Mouse (Mus musculus): ENCODE measurements around the gene Mob3a. TPM values are rescaled to one million over a fixed set of nuclear protein-coding genes. Genes with fewer than 3 reads are reported as not detected.

Mob3a gene
- total RNA-seq, 2 experiments from 2014 or later: 4.9 to 5.5 TPM

DNA sequence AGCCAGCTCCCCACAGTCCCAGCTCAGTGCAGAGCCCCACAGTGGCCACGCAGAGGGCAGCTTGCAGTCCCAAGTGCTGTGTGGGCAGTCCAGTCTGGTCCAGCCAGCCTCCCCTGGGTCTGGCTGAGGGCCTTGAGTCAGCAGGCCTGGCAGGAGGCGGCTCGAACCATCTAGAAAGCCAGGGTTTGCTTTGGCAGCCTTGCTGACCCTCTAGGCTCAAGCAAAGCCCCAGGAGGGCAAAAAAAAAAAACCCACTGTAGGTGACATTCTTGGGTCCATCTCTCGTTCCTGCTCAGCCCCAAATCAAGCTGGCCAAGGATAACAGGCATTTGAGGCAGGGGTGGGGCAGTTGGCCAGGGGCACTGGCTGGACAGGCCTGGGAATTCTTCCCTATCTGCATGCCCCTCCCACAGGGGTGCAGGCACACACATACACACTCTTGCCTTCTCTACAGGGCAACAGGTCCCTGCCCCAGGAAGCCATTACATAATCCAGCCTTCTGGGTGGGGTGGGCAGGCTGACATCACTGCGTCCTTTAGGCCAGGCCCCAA, 27.5 kb downstream of the Mob3a start:
- TF ChIP-seq CTCF (IDR thresholded peaks at IDR 0.05): no peak
- intact Hi-C loops (cut with DNase I): no loop called here
- H3K27ac ChIP-seq: peak overlapping the region; percentile 99
- peak overlapping the region; percentile 98 for H3K4me3 ChIP-seq
- DNase-seq: peak; percentile 78

DNA sequence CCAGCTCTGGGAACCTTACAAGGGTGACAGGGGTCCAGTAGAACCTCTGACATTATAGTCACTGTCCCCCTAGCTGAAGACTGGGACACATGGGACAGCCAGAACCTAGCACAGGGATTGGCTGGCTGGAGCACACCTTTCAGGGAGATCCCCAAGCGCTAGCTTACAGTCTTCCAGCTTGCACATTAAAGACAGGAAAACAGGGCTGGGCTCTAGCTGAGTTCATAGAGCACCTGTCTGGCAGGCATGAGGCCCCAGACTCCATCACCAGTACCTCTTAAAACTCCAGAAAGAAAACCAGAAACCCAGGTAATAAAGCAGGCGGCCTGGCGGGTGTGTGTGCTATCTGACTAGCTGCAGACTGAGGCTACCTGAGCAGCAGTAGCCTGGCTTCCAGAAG, 28.1 kb downstream of the Mob3a start:
- TF ChIP-seq CTCF (IDR thresholded peaks at IDR 0.05): no peak
- peak overlapping the region; percentile 99 for H3K27ac ChIP-seq
- no peak for DNase-seq
- intact Hi-C loops (cut with DNase I): no loop called here
- H3K4me3 ChIP-seq: peak overlapping the region; percentile 98

DNA sequence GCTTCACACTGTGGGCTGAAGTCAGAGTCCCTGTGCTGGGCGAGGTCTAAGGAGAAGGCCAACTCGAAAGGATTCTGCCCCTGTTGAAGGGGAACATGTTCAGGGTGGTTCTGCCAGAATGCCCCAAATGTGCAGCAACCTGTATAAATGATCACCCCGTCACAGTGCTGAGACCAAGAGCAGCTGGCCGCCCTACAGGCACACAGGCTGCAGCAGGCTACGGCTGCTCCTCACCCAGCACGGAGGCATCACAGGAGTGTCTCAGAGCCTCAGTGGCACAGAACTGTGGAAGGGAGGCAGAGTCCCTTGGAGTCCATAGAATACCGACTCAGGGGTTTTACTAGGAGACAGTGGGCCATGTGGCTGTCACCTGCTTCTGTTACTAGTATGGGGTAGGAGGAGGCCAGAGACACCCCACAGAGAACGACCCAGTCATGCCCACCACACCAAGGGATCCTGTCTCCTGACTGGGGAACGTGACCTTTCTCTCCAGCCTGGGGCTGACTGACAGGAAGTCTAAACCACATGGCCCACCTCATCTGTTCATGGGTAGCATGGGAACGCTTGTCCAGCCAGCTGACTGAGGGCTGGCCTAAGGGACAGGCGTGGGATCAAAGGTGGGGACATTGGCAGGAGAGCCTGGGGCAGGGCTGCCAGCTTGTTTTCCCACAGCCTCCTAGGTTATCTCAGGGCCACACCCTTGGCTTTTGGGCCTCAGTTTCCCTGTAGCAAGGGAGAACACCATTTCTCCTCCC, 29.7 kb downstream of the Mob3a start:
- peak; percentile 79 for DNase-seq
- H3K4me3 ChIP-seq: peak overlapping the region; percentile 98
- TF ChIP-seq CTCF (IDR thresholded peaks at IDR 0.05): no peak
- intact Hi-C loops (cut with DNase I): no loop called here
- peak overlapping the region; percentile 99 for H3K27ac ChIP-seq

DNA sequence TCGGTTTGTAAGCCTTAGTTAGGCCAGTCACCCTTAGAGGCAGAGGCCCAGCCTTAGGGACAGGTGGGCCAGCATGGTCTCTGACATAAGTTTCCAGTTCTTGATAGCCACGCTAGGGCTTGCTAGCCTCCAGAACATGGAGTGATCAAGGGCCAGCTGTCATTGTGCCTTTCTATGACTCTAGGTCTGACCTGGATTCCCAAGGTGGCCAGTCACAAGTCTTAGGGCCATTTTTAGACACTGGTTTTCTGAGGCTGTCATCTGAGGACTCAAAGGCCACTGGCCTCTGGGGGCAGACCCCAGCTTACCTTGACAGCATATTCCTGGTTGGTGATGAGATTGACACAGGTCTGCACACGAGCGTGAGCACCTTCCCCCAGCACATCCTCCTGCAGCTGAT, 30.5 kb downstream of the Mob3a start:
- intact Hi-C loops (cut with DNase I): no loop called here
- no peak for TF ChIP-seq CTCF (IDR thresholded peaks at IDR 0.05)
- Histone ChIP-seq H3K4me3 (peak overlapping the region; percentile 98), H3K27ac (peak overlapping the region; percentile 99)
- peak; percentile 83 for DNase-seq

DNA sequence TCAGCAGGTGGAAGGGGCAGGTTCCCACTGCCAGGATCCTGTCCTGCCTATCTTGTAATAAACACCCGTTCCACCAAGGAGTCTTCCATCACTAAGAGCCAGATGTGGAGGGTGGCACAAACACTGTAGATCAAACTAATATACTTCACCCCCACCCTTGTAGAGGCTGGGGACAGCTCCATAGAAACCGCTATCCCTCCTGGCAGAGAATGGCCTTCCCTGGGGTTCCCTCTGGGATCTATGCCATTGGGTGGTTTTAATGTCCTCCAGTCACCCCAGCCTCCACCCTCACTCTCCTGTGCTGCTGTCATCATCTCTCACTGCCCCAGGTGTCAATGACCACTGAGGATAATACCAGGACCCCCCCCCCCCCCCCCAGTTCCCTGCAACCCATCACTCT, 31.2 kb downstream of the Mob3a start:
- TF ChIP-seq CTCF (IDR thresholded peaks at IDR 0.05): no peak
- peak overlapping the region; percentile 99 for H3K27ac ChIP-seq
- intact Hi-C loops (cut with DNase I): no loop called here
- peak overlapping the region; percentile 98 for H3K4me3 ChIP-seq
- DNase-seq: peak; percentile 45

DNA sequence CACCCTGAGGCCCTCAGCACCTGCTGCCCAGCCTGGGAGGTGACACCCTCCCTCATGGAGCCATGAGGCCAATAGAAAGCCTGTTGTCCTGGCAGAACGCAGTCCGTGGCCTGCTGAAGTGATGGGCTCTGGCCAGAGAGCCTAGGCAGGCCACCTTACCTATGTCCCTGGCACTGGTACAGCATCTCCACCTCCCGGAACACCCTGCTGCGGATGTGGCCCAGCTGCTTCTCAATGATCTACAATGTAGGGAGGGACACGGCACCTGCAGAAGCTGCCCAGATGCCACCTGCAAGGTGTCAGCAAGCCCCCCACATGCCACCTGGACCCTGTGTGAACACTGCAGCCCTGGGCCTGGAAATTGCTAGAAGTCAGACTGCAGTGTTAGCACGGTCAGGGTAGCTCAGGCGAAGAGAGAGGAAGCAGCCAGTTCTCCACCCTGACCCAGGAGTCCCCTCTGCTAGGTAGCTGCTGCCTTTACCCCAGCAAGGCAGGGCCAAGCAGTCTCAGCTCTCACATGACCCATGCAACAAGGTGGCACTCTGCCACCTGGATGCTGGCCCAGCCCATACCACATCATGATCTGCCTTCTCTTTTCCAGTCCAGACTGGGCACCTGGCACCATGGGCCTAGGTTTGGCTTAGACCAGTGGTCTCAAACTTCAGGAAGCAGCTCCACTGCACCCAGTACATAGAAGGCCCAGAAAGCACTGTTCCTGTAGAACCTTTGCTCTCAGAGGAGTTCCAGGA, 31.9 kb downstream of the Mob3a start:
- TF ChIP-seq CTCF (IDR thresholded peaks at IDR 0.05): no peak
- intact Hi-C loops (cut with DNase I): no loop called here
- DNase-seq: peak; percentile 91
- H3K4me3 ChIP-seq: peak overlapping the region; percentile 98
- peak overlapping the region; percentile 99 for H3K27ac ChIP-seq

DNA sequence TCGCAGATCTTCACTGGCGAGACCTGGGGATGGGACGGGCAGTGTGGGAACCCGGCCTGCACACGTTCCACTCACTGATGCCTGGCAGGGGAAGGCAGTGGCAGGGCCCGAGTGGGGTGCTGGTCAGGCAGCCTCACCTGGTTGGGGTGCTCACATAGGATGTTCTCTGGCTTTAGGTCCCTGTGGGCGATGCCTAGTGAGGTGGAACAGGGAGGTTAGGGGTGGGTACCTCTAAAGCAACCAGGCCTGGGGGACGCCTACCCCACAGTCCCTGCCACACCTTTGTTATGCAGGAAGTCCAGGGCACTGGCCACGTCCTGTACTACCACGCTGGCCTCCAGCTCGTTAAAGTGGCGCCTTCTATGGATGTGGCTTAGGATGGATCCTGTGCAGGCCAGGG, 32.8 kb downstream of the Mob3a start:
- Histone ChIP-seq H3K27ac (peak overlapping the region; percentile 99), H3K4me3 (peak overlapping the region; percentile 98)
- no peak for DNase-seq
- no peak for TF ChIP-seq CTCF (IDR thresholded peaks at IDR 0.05)
- intact Hi-C loops (cut with DNase I): no loop called here

DNA sequence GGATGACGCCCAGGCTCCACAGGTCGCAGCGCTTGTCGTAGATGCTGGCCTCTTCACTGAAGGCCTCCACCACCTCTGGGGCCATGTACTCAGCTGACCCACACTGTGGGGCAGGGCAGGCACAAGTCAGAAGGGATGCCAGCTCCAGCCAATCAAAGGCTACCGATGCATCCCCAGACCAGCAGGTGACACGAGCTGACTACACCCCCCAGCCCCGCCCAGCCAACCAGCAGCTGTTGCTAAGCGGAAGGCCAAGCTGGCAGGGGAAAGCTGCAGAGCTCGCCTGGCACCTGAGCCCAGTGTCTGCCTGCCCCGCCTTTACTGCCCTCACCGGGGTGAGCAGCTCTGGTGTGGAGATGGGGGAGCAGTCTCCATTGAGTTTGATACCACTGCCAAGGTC, 33.2 kb downstream of the Mob3a start:
- TF ChIP-seq CTCF (IDR thresholded peaks at IDR 0.05): no peak
- DNase-seq: peak; percentile 94
- intact Hi-C loops (cut with DNase I): no loop called here
- peak overlapping the region; percentile 98 for H3K4me3 ChIP-seq
- peak overlapping the region; percentile 99 for H3K27ac ChIP-seq

DNA sequence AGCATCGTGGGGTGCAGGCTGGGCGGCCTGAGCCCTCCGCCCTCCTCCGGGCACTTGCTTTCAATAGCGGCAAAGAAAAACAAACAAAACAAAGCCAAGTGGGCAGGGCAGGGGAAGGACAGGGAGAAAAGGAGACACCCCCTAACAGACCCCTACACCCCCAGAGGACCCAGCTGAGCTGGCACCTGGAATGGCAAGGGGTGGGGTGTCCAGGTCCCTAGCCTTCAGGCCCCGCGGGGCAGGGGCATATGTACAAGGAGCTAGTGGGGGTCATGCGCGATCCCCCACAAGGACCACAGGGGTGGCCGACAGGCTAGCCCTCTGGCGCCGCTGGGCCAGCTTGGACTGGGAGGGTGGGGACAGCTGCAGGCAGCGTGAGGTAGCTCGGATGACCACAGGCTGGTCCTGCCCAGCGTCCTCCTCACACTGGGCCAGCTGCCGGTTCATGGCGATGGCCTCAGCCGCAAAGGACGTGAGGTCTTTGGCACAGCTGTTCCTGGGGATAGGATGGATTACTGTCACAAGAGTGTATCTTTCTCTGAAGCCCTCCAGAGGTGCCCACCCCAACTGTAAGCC, 34.9 kb downstream of the Mob3a start:
- intact Hi-C loops (cut with DNase I): no loop called here
- no peak for TF ChIP-seq CTCF (IDR thresholded peaks at IDR 0.05)
- peak; percentile 90 for DNase-seq
- peak overlapping the region; percentile 99 for H3K27ac ChIP-seq
- H3K4me3 ChIP-seq: peak overlapping the region; percentile 98

DNA sequence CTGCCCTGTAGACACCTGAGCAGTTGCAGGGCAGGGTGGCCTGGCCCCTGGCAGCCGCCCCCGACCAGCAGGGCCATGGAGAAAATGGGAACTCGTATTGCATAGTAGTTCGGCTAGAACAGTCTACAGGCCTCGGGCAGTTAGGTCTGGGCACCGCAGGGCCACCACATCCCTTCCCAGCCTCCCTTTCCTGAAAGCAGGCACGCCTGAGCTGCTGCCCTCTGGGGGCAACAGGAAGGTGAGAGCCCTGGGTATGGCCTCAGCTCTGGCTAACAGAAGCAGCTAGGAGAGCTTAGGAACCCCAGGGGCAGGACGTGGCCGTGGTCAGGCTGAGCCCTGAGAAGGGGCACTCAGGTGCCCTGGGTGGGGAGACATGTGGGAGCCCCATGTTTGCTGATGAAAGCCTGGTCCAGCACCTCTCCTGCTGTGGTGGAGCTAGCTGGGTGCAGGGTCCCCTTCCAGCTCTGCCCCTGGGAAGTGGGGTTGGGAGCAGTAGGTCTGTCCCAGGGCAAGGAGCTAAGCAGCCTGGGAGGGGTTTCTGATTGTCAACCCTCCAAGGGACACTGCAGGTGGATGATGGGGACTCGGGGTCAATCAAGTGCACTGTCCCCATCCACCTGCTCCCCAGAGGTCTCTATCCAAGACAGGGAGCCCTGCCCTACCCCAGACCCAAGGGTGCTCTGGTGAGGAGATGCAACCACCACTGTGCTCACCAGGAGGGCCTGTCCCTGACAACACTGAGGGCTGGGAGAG, 35.6 kb downstream of the Mob3a start:
- DNase-seq: peak; percentile 57
- Histone ChIP-seq H3K4me3 (peak overlapping the region; percentile 98), H3K27ac (peak overlapping the region; percentile 99)
- intact Hi-C loops (cut with DNase I): no loop called here
- TF ChIP-seq CTCF (IDR thresholded peaks at IDR 0.05): peak; percentile 15; the same call in 1 of the 2 replicates

DNA sequence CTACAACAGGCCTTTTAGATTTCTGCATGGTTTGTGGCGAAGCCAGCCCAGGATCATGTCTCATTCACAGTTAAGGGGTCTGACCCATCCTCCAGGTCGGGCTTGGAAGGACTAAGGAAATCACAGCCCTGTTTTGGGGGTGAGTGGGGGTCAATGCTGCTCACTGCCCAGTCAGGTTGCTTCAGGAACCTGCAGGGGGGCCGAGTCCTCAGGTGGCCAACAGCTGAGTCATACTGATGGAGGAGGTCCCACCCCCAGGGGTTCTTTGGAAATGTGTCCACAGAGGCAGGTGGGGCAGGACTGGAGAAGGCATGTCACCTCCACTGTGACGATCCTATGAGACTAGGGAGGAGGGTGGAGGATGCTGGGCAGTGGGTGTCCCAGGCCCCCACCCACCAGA, 36.3 kb downstream of the Mob3a start:
- intact Hi-C loops (cut with DNase I): no loop called here
- DNase-seq: peak; percentile 63
- H3K4me3 ChIP-seq: peak overlapping the region; percentile 98
- no peak for TF ChIP-seq CTCF (IDR thresholded peaks at IDR 0.05)
- H3K27ac ChIP-seq: peak overlapping the region; percentile 99

DNA sequence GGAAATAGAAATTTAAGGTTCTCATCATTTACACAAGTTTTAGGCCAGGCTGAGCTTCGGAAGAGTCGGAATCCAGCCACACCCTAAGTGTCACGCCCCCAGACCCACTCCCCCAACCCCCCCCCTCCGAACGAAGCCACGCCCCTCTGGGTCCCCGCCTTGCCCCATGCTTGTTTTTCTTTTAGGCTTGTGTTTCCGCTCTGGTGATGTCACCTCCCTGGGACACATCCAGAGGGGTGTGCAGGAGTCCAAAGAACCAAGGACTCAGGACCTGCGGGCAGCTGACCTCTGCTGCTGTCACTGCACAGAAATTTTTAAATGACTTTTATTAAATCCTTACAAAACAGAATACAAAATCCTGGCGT, 36.8 kb downstream of the Mob3a start:
- TF ChIP-seq CTCF (IDR thresholded peaks at IDR 0.05): no peak
- peak; percentile 93 for DNase-seq
- Histone ChIP-seq H3K4me3 (peak overlapping the region; percentile 98), H3K27ac (peak overlapping the region; percentile 99)
- intact Hi-C loops (cut with DNase I): no loop called here

All from gastrocnemius, adult 2 months (tissue).